Mouse (Mus musculus): ENCODE data around the gene Nrcam. TPM values are rescaled to one million over a fixed set of nuclear protein-coding genes. Genes with fewer than 3 reads are reported as not detected.

The Nrcam gene
- polyA plus RNA-seq, 2 experiments = 0.06 to 0.23 TPM

DNA sequence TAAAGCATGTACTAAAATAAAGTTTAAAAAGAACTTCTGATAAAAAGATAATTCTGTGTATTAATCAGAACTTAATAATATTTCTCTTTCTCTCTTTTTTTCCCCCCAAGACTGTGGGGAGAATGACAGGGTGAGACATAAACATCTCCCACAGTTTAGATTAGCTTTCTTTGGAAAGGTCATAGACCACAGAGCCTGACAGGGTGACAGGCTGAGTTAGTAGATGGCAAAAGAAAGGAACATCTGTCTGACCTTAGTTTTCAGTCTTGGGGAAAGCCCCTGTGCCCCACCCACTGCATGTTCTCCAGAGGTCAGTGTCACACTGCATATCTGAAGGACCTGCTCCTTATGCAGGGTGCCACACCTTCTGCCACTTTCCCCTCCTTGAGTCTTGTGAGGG is 222.9 kb downstream of the Nrcam start:
- DNase-seq (ENCODE audit: low read depth in 3 of 3, low spot score in 3 of 3) (no peak), ATAC-seq (ENCODE audit: insufficient read depth) (no peak)
- Histone ChIP-seq H3K9me3 (ENCODE audit: control insufficient read depth, low read length) (no peaks in the 10 kb centered on the region), H3K36me3 (replicated peaks; ENCODE audit: control insufficient read depth, insufficient read depth, low read depth) (no peaks in the 10 kb centered on the region), H3K4me3 (ENCODE audit: insufficient read depth in 1 of 2, low read depth in 2 of 2, low read length in 2 of 2) (no peak overlapping the region), H3K4me1 (replicated peaks; ENCODE audit: control insufficient read depth in 2 of 2, insufficient read depth in 2 of 2, low read length in 1 of 2) (no peaks in the 10 kb centered on the region), H3K27ac (no peak overlapping the region), H3K9ac (replicated peaks) (no peak overlapping the region), H3K27me3 (ENCODE audit: control insufficient read depth, insufficient read depth, low read length) (no peaks in the 10 kb centered on the region), H3K4me2 (ENCODE audit: low read depth) (no peak overlapping the region)
- TF ChIP-seq EP300 (IDR thresholded peaks at IDR 0.05; ENCODE audit: low read depth) = no peak
- no peak for TF ChIP-seq CTCF (IDR thresholded peaks at IDR 0.05; ENCODE audit: low read depth)

DNA sequence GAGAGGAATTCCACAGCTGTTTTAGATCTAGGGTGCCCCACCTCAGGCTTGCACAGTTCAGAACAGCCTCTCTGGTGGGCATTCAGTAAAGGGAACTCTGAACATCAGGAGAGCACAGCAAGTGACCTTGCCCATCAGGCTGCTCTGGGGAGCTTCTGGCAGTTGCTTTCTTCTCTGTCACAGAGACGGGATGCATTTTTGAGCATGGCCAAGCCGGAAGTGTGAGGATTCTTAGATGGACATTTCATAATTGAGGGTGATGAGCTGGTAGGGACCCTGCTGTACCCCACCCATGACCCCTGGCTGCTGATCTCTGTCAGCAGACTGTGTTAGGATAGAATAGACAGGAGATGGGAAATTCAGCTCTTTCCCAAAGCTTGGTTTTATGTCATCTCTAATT is 225.4 kb downstream of the Nrcam start:
- ATAC-seq (ENCODE audit: insufficient read depth) = no peak
- no peak for DNase-seq (ENCODE audit: low read depth in 3 of 3, low spot score in 3 of 3)
- TF ChIP-seq CTCF (IDR thresholded peaks at IDR 0.05; ENCODE audit: low read depth) (no peak), EP300 (IDR thresholded peaks at IDR 0.05; ENCODE audit: low read depth) (no peak)
- H3K27ac ChIP-seq = no peak overlapping the region
- no peak overlapping the region for H3K9ac ChIP-seq (replicated peaks)
- no peaks in the 10 kb centered on the region for H3K36me3 ChIP-seq (replicated peaks; ENCODE audit: control insufficient read depth, insufficient read depth, low read depth)
- H3K4me3 ChIP-seq (ENCODE audit: insufficient read depth in 1 of 2, low read depth in 2 of 2, low read length in 2 of 2) = no peak overlapping the region
- H3K27me3 ChIP-seq (ENCODE audit: control insufficient read depth, insufficient read depth, low read length) = no peaks in the 10 kb centered on the region
- H3K9me3 ChIP-seq (ENCODE audit: control insufficient read depth, low read length) = no peaks in the 10 kb centered on the region
- 53% methylated on average over 2 of the region's 2 CpGs for WGBS (ENCODE audit: insufficient replicate concordance)
- no peak overlapping the region for H3K4me2 ChIP-seq (ENCODE audit: low read depth)
- no peaks in the 10 kb centered on the region for H3K4me1 ChIP-seq (replicated peaks; ENCODE audit: control insufficient read depth in 2 of 2, insufficient read depth in 2 of 2, low read length in 1 of 2)

- Histone ChIP-seq H3K9ac (replicated peaks) (no peak overlapping the region), H3K4me1 (replicated peaks; ENCODE audit: control insufficient read depth in 2 of 2, insufficient read depth in 2 of 2, low read length in 1 of 2) (no peaks in the 10 kb centered on the region), H3K27me3 (ENCODE audit: control insufficient read depth, insufficient read depth, low read length) (no peaks in the 10 kb centered on the region), H3K36me3 (replicated peaks; ENCODE audit: control insufficient read depth, insufficient read depth, low read depth) (no peaks in the 10 kb centered on the region), H3K4me2 (ENCODE audit: low read depth) (no peak overlapping the region), H3K27ac (no peak overlapping the region), H3K4me3 (ENCODE audit: insufficient read depth in 1 of 2, low read depth in 2 of 2, low read length in 2 of 2) (no peak overlapping the region), H3K9me3 (ENCODE audit: control insufficient read depth, low read length) (no peaks in the 10 kb centered on the region)
- DNase-seq (ENCODE audit: low read depth in 3 of 3, low spot score in 3 of 3) (no peak), ATAC-seq (ENCODE audit: insufficient read depth) (no peak)
- TF ChIP-seq EP300 (IDR thresholded peaks at IDR 0.05; ENCODE audit: low read depth) (no peak), CTCF (IDR thresholded peaks at IDR 0.05; ENCODE audit: low read depth) (no peak)
- 48% methylated on average over 1 of the region's 1 CpGs for WGBS (ENCODE audit: insufficient replicate concordance)
Measured at GRCm38 (mm10) chr12:44554808-44555207, 226.1 kb downstream of the Nrcam start.

DNA sequence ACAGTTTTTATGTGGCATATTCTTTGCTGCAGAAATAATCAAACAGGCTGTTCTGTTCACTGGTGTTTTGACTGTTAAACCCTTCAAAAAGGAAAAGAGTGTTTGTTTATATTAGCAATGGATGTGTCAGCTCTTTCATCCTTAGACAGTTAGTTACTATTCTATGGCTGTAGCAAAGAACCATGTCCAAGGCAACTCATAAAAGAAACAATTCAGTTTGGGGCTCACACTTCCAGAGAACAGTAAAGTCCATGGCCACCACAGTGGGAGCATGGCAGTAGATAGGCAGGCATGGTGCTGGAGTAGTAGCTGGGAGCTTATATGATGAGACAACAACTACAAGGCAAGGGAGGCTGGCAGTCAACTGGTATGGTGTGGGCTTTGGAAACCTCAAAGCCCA is 231.3 kb downstream of the Nrcam start:
- Histone ChIP-seq H3K9me3 (ENCODE audit: control insufficient read depth, low read length) (no peaks in the 10 kb centered on the region), H3K36me3 (replicated peaks; ENCODE audit: control insufficient read depth, insufficient read depth, low read depth) (no peaks in the 10 kb centered on the region), H3K4me3 (ENCODE audit: insufficient read depth in 1 of 2, low read depth in 2 of 2, low read length in 2 of 2) (no peak overlapping the region), H3K4me2 (ENCODE audit: low read depth) (no peak overlapping the region), H3K9ac (replicated peaks) (no peak overlapping the region), H3K4me1 (replicated peaks; ENCODE audit: control insufficient read depth in 2 of 2, insufficient read depth in 2 of 2, low read length in 1 of 2) (no peaks in the 10 kb centered on the region), H3K27ac (no peak overlapping the region), H3K27me3 (ENCODE audit: control insufficient read depth, insufficient read depth, low read length) (no peaks in the 10 kb centered on the region)
- ATAC-seq (ENCODE audit: insufficient read depth) = no peak
- DNase-seq (ENCODE audit: low read depth in 3 of 3, low spot score in 3 of 3) = no peak
- TF ChIP-seq CTCF (IDR thresholded peaks at IDR 0.05; ENCODE audit: low read depth) (no peak), EP300 (IDR thresholded peaks at IDR 0.05; ENCODE audit: low read depth) (no peak)

- Histone ChIP-seq H3K4me1 (replicated peaks; ENCODE audit: control insufficient read depth in 2 of 2, insufficient read depth in 2 of 2, low read length in 1 of 2) (no peaks in the 10 kb centered on the region), H3K4me3 (ENCODE audit: insufficient read depth in 1 of 2, low read depth in 2 of 2, low read length in 2 of 2) (no peak overlapping the region), H3K9ac (replicated peaks) (no peak overlapping the region), H3K9me3 (ENCODE audit: control insufficient read depth, low read length) (no peaks in the 10 kb centered on the region), H3K27me3 (ENCODE audit: control insufficient read depth, insufficient read depth, low read length) (no peaks in the 10 kb centered on the region), H3K4me2 (ENCODE audit: low read depth) (no peak overlapping the region), H3K27ac (no peak overlapping the region), H3K36me3 (replicated peaks; ENCODE audit: control insufficient read depth, insufficient read depth, low read depth) (no peaks in the 10 kb centered on the region)
- no peak for ATAC-seq (ENCODE audit: insufficient read depth)
- no peak for DNase-seq (ENCODE audit: low read depth in 3 of 3, low spot score in 3 of 3)
- no peak for TF ChIP-seq CTCF (IDR thresholded peaks at IDR 0.05; ENCODE audit: low read depth)
- no peak for TF ChIP-seq EP300 (IDR thresholded peaks at IDR 0.05; ENCODE audit: low read depth)
- WGBS (ENCODE audit: insufficient replicate concordance) = 71% methylated on average over 7 of the region's 7 CpGs
Measured at GRCm38 (mm10) chr12:44570070-44570469, 241.4 kb downstream of the Nrcam start.

DNA sequence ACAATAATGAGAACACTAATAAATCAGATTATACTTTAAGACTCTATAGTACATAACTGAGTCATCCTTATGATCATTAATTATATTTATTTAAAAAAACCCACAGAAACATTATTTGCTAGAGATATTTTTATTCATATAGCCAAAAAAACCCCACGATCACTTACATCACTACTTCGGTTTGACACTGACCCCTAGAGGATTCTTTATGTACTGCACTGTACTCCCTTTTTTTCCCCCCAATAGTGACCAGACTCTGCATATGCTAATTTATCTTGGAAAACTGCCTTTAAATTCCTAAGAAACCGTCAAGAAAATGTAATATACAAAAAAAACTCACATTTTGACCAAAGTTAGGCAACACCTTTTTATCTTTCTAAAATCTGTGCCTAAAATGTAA is 244.0 kb downstream of the Nrcam start:
- ATAC-seq (ENCODE audit: insufficient read depth) = no peak
- no peaks in the 10 kb centered on the region for H3K27me3 ChIP-seq (ENCODE audit: control insufficient read depth, insufficient read depth, low read length)
- TF ChIP-seq EP300 (IDR thresholded peaks at IDR 0.05; ENCODE audit: low read depth) = no peak
- peak; percentile 46; the same call in 1 of the 2 replicates for TF ChIP-seq CTCF (IDR thresholded peaks at IDR 0.05; ENCODE audit: low read depth)
- H3K27ac ChIP-seq = no peak overlapping the region
- DNase-seq (ENCODE audit: low read depth in 3 of 3, low spot score in 3 of 3) = no peak
- 12% methylated on average over 3 of the region's 3 CpGs for WGBS (ENCODE audit: insufficient replicate concordance)
- H3K4me3 ChIP-seq (ENCODE audit: insufficient read depth in 1 of 2, low read depth in 2 of 2, low read length in 2 of 2) = no peak overlapping the region
- H3K4me1 ChIP-seq (replicated peaks; ENCODE audit: control insufficient read depth in 2 of 2, insufficient read depth in 2 of 2, low read length in 1 of 2) = no peaks in the 10 kb centered on the region
- H3K9ac ChIP-seq (replicated peaks) = no peak overlapping the region
- no peaks in the 10 kb centered on the region for H3K36me3 ChIP-seq (replicated peaks; ENCODE audit: control insufficient read depth, insufficient read depth, low read depth)
- no peaks in the 10 kb centered on the region for H3K9me3 ChIP-seq (ENCODE audit: control insufficient read depth, low read length)
- no peak overlapping the region for H3K4me2 ChIP-seq (ENCODE audit: low read depth)

Measured in liver, embryonic 14.5 days (tissue).